In genomic region chr11:85885665-85886428, GRCm38 (mm10) we compare ENCODE assay signal across 11 mouse cellular contexts. TPM values are rescaled to one million over a fixed set of nuclear protein-coding genes. Genes with fewer than 3 reads are reported as not detected.
A peak's percentile ranks its signal among the peaks of the same experiment; 100 is the strongest.
DNase-seq lines count a peak whose midpoint lies in the region; ATAC-seq lines count a peak whose summit lies in the region.
"Had no signal": no experiment of that assay in that cellular context is flagged by ENCODE, and none has a peak within 500 bp of the region (broad histone marks: within the 10 kb centered on the region; RNA-seq: fewer than 3 reads in every experiment).

TSS of gene Tbx4 (plus strand) at chr11:85886422.

- no peak within 1 kb of the TSS for H3K4me2 ChIP-seq in forebrain, embryonic 16.5 days (ENCODE audit: low read length)
- no peak within 1 kb of the TSS for H3K4me2 ChIP-seq in midbrain, embryonic 15.5 days

- 6% methylated on average over 26 of the region's 28 CpGs for WGBS in forebrain, embryonic 10.5 days
- WGBS in forebrain, embryonic 16.5 days = 12% methylated on average over 22 of the region's 28 CpGs
- WGBS in midbrain, embryonic 10.5 days = 6% methylated on average over 23 of the region's 28 CpGs
- 12% methylated on average over 27 of the region's 28 CpGs for WGBS in midbrain, embryonic 15.5 days

- no peak for ATAC-seq in forebrain, embryonic 16.5 days
- ATAC-seq in midbrain, embryonic 15.5 days (replicated peaks) = no peak
- ATAC-seq in CD4-positive, CD25-positive, alpha-beta regulatory T cell, adult 4 months = no peak

- DNase-seq in forebrain, embryonic 10.5 days (ENCODE audit: extremely low spot score, low spot score) = no peak
- peak; percentile 48 for DNase-seq in midbrain, embryonic 10.5 days (ENCODE audit: low spot score)
- peak; percentile 51 for DNase-seq in gastrocnemius, postnatal 14 days
- DNase-seq in lung, postnatal 14 days = peak; percentile 75
- no peak for DNase-seq in adrenal gland, postnatal 10 days
- DNase-seq: heart, adult 18-20 months; kidney, adult 11 months had no signal

- H3K27me3 ChIP-seq in forebrain, embryonic 10.5 days (ENCODE audit: poor library complexity, severe bottlenecking) = peaks cover 100% of the 10 kb centered on the region
- peaks cover 70% of the 10 kb centered on the region for H3K27me3 ChIP-seq in forebrain, embryonic 16.5 days (replicated peaks; ENCODE audit: control insufficient read depth, insufficient read depth, low read length)
- H3K27me3 ChIP-seq in midbrain, embryonic 10.5 days (ENCODE audit: low read depth, poor library complexity, severe bottlenecking) = peaks cover 99% of the 10 kb centered on the region
- peaks cover 67% of the 10 kb centered on the region for H3K27me3 ChIP-seq in midbrain, embryonic 15.5 days (replicated peaks)

- H3K4me1 ChIP-seq in forebrain, embryonic 10.5 days = peaks cover 32% of the 10 kb centered on the region
- peaks cover 6% of the 10 kb centered on the region; the same call in 1 of the 2 replicates for H3K4me1 ChIP-seq in forebrain, embryonic 16.5 days (replicated peaks; ENCODE audit: control insufficient read depth, insufficient read depth, low read length)
- H3K4me1 ChIP-seq in midbrain, embryonic 10.5 days = peaks cover 30% of the 10 kb centered on the region
- H3K4me1 ChIP-seq in midbrain, embryonic 15.5 days = peaks cover 12% of the 10 kb centered on the region; the same call in 1 of the 2 replicates

- H3K9me3 ChIP-seq in forebrain, embryonic 10.5 days = no peaks in the 10 kb centered on the region
- no peaks in the 10 kb centered on the region for H3K9me3 ChIP-seq in forebrain, embryonic 16.5 days (ENCODE audit: control insufficient read depth, low read length)
- no peaks in the 10 kb centered on the region for H3K9me3 ChIP-seq in midbrain, embryonic 10.5 days (replicated peaks)
- no peaks in the 10 kb centered on the region for H3K9me3 ChIP-seq in midbrain, embryonic 15.5 days

- no peak within 1 kb of the TSS for H3K9ac ChIP-seq in forebrain, embryonic 16.5 days (replicated peaks; ENCODE audit: low read depth, low read length)
- no peak within 1 kb of the TSS for H3K9ac ChIP-seq in midbrain, embryonic 15.5 days

- no peaks in the 10 kb centered on the region for H3K36me3 ChIP-seq in forebrain, embryonic 10.5 days (replicated peaks)
- H3K36me3 ChIP-seq in forebrain, embryonic 16.5 days (ENCODE audit: control insufficient read depth, insufficient read depth) = no peaks in the 10 kb centered on the region
- H3K36me3 ChIP-seq in midbrain, embryonic 10.5 days = no peaks in the 10 kb centered on the region
- H3K36me3 ChIP-seq in midbrain, embryonic 15.5 days (replicated peaks) = no peaks in the 10 kb centered on the region

- H3K27ac ChIP-seq in forebrain, embryonic 10.5 days = no peak within 1 kb of the TSS
- no peak within 1 kb of the TSS for H3K27ac ChIP-seq in forebrain, embryonic 16.5 days (ENCODE audit: low read length)
- H3K27ac ChIP-seq in midbrain, embryonic 10.5 days (replicated peaks) = no peak within 1 kb of the TSS; the same call in 1 of the 2 replicates
- H3K27ac ChIP-seq in midbrain, embryonic 15.5 days = no peak within 1 kb of the TSS

- intact Hi-C loops in gastrocnemius, postnatal 14 days (cut with DNase I; ENCODE audit: low total_unique reads) = no loop called here

- H3K4me3 ChIP-seq in forebrain, embryonic 10.5 days = peak within 1 kb of the TSS; percentile 34
- no peak within 1 kb of the TSS for H3K4me3 ChIP-seq in forebrain, embryonic 16.5 days (replicated peaks; ENCODE audit: low read length)
- H3K4me3 ChIP-seq in midbrain, embryonic 10.5 days = peak within 1 kb of the TSS; percentile 35
- H3K4me3 ChIP-seq in midbrain, embryonic 15.5 days = no peak within 1 kb of the TSS

RNA-seq across cellular contexts. Expression of gene Tbx4, which starts in this region (rescaled TPM):
- 0.25 and 0.30 TPM in 2 replicates for polyA plus RNA-seq in forebrain, embryonic 10.5 days (2016; fragmentation: Nextera tagmentation; extraction: Ambion mirVana)
- polyA plus RNA-seq in forebrain, embryonic 16.5 days (2015; fragmentation: Nextera tagmentation; extraction: Ambion mirVana) = 0.23 and 0.26 TPM in 2 replicates
- 0.04 and 0.20 TPM in 2 replicates for polyA plus RNA-seq in midbrain, embryonic 10.5 days (2016; fragmentation: Nextera tagmentation; extraction: Ambion mirVana)
- polyA plus RNA-seq in midbrain, embryonic 15.5 days (2015; fragmentation: Nextera tagmentation; extraction: Ambion mirVana) = 0.34 and 0.46 TPM in 2 replicates
- total RNA-seq in gastrocnemius, postnatal 14 days (2021) = 1 to 10 TPM; 1.7 to 2.6 TPM
- under 1 TPM in 1 of 2 experiments, not detected in 1; 0.12 TPM for total RNA-seq in adrenal gland, postnatal 10 days (2021)
- polyA plus RNA-seq in CD4-positive, CD25-positive, alpha-beta regulatory T cell, adult 4 months (2017; shearing (Covaris generic)) = not detected
- total RNA-seq: megakaryocyte, adult 5-6 weeks had no signal

Comparison
In these comparisons a context has a peak if more than half of its experiments do, and no peak if none do; other contexts are left out.
1. Peak in DNase-seq and H3K4me3 ChIP-seq in midbrain, embryonic 10.5 days; RNA of the gene not detected or under 1 TPM.
2. DNase-seq: peak in gastrocnemius, postnatal 14 days (single experiment) and lung, postnatal 14 days (single experiment); none in forebrain, embryonic 10.5 days (single experiment) and adrenal gland, postnatal 10 days (single experiment).